Mouse (Mus musculus) neural tube, embryonic 14.5 days (tissue): ENCODE data around the gene Pink1. TPM values are rescaled to one million over a fixed set of nuclear protein-coding genes. Genes with fewer than 3 reads are reported as not detected.

Source experiments
- ATAC-seq: fragments of 200-750 bp; cut with Nextera tagmentation; 2 replicates; pipeline ENCODE4 v1.8.0; 2017; ENCODE audit warnings: low read depth, mild to moderate bottlenecking, moderate TSS enrichment, moderate library complexity
- H3K27ac ChIP-seq: fragments of 300-500 bp; sonication (generic); 2 replicates; pipeline ENCODE4 v1.5.1; 2014; ENCODE audit warnings: low read depth, mild to moderate bottlenecking, control low read depth, low read length, moderate library complexity, mixed read lengths
- H3K27me3 ChIP-seq: fragments of 300-500 bp; sonication (generic); 2 replicates; pipeline ENCODE4 v1.6.1; 2014; ENCODE audit warnings: low read length; ENCODE audit not compliant: control insufficient read depth, insufficient read depth
- H3K36me3 ChIP-seq: fragments of 300-500 bp; sonication (generic); 2 replicates; pipeline ENCODE4 v1.6.1; 2014; ENCODE audit warnings: low read length, mixed read lengths; ENCODE audit not compliant: control insufficient read depth, insufficient read depth
- H3K4me1 ChIP-seq: fragments of 300-500 bp; sonication (generic); 2 replicates; pipeline ENCODE4 v1.6.1; 2014; ENCODE audit warnings: low read length; ENCODE audit not compliant: control insufficient read depth, insufficient read depth
- H3K4me2 ChIP-seq: fragments of 300-500 bp; sonication (generic); 2 replicates; pipeline ENCODE4 v1.6.1; 2014; ENCODE audit warnings: mild to moderate bottlenecking, low read depth, low read length, control low read depth
- H3K4me3 ChIP-seq: fragments of 300-500 bp; sonication (generic); 2 replicates; pipeline ENCODE4 v1.5.1; 2014; ENCODE audit warnings: low read depth, low read length, control low read depth, mixed read lengths
- H3K9ac ChIP-seq: fragments of 300-500 bp; sonication (generic); replicated peaks from 2 replicates; pipeline ENCODE4 v1.6.1; 2014; ENCODE audit warnings: low read depth, mild to moderate bottlenecking, control low read depth, low read length, mixed read lengths
- H3K9me3 ChIP-seq: fragments of 300-500 bp; sonication (generic); 2 replicates; pipeline ENCODE4 v1.6.1; 2016; ENCODE audit warnings: low read length; ENCODE audit not compliant: control insufficient read depth
- WGBS: fragments of 180-500 bp; shearing (Covaris S2); extraction: QIAGEN DNeasy Blood & Tissue Kit; methylation state at CpG from one replicate; pipeline ENCODE4 v1.1.7; 2014; 5-methylcytosine and 5-hydroxymethylcytosine counted together
- polyA plus RNA-seq: library from polyadenylated mRNA; unstranded; fragments of >200 nt; fragmentation: Nextera tagmentation; extraction: Ambion mirVana; gene quantifications from 2 replicates; pipeline ENCODE4 v1.2.1, GENCODE M21; 2014

Gene Pink1
- polyA plus RNA-seq, 1 experiment from 2014 or later = 49.0 TPM

DNA sequence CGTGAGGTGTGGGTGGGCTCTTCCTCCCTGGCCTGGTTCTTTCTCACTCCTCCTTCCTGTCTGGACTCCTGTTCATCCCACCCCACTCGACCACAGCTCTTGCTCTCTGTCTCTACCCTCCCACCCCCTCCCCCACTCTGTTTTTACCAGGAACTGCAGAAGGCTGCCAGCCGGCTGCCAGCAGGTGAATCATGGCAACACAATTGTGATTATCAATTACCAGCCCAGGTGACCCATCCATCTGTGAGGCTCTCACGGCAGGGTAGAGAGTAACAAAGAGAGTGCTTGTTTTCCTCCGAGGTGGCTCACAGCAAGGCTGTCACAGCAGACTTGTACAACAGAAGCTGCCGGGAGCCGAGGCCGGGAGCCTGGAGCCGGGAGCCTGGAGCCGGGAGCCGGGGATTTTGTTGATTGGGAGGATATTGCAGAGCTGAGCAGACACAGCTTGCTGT is 35.3 kb upstream of the Pink1 start:
- Histone ChIP-seq H3K4me1 (peaks cover 5% of the 10 kb centered on the region; the same call in 1 of the 2 replicates), H3K9me3 (no peaks in the 10 kb centered on the region), H3K27ac (peak overlapping the region; percentile 46; the same call in 1 of the 2 replicates), H3K27me3 (no peaks in the 10 kb centered on the region), H3K4me3 (no peak overlapping the region), H3K4me2 (peak overlapping the region; percentile 22; the same call in 1 of the 2 replicates), H3K9ac (no peak overlapping the region), H3K36me3 (no peaks in the 10 kb centered on the region)
- 7% methylated on average over 11 of the region's 11 CpGs for WGBS
- no peak for ATAC-seq

DNA sequence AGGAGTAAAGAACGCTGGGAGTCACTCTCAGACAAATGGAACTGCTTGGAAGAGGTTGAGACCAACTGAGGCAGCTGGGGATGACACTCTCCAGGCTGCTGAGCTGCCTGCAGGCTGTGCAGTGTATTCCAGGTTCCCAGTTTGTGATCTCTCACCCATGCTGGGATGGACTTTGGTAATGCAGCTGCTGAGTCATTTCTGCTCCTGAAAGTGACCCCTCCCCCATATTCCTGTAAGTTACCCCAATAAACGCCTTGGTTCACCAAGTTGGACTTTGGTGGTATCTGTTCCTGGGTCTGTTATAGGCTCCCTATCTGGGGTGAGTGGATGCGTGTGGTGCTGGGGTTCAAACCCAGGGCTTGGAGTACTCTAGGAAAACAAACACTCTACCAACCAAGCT is 32.1 kb upstream of the Pink1 start:
- H3K4me1 ChIP-seq = peaks cover 5% of the 10 kb centered on the region; the same call in 1 of the 2 replicates
- H3K36me3 ChIP-seq = no peaks in the 10 kb centered on the region
- H3K27me3 ChIP-seq = no peaks in the 10 kb centered on the region
- H3K4me3 ChIP-seq = no peak overlapping the region
- no peaks in the 10 kb centered on the region for H3K9me3 ChIP-seq
- no peak overlapping the region for H3K9ac ChIP-seq
- ATAC-seq = no peak
- WGBS = 86% methylated on average over 3 of the region's 3 CpGs
- H3K4me2 ChIP-seq = no peak overlapping the region
- no peak overlapping the region for H3K27ac ChIP-seq

DNA sequence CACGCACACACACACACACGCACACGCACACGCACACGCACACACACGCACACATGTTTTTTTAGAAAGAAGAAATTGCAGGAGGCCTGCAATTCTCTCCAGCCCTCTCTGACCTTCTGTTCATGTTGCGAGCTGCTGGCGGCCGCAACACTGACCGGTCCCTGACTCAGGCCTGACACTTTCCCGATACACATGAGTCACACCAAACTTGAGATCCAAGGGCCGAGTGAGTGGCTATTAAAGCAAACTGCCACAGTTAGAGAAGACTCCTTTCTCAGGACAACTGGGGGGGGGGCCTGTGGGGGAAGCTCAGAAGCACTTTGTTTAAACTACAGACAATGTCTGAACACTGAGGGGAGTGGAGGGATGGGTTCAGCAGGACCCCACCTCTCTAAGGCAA is 30.4 kb upstream of the Pink1 start:
- H3K27me3 ChIP-seq = no peaks in the 10 kb centered on the region
- H3K36me3 ChIP-seq = no peaks in the 10 kb centered on the region
- WGBS = 92% methylated on average over 12 of the region's 12 CpGs
- ATAC-seq = no peak
- no peak overlapping the region for H3K4me2 ChIP-seq
- H3K4me1 ChIP-seq = peaks cover 4% of the 10 kb centered on the region; the same call in 1 of the 2 replicates
- H3K4me3 ChIP-seq = no peak overlapping the region
- no peaks in the 10 kb centered on the region for H3K9me3 ChIP-seq
- H3K27ac ChIP-seq = no peak overlapping the region
- no peak overlapping the region for H3K9ac ChIP-seq

DNA sequence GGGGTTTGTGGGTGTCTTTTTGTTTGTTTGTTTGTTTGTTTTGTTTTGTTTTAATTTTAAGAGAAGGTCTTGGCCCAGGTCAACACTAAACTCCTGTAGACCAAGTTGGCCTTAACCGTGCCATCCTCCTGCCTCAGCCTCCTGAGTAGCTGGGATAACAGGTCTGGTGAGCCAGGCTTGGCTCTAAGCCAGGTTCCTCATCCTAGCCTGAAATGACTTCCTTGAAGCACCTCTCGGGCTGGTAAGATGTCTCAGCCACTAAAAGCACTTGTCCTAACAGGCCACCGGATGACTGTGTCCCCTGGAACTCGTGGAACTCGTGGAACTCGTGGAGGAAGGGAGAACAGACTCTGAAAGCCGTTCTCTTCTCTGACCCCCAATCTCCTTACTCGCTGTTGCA is 30.0 kb upstream of the Pink1 start:
- Histone ChIP-seq H3K4me3 (no peak overlapping the region), H3K9ac (no peak overlapping the region), H3K4me2 (no peak overlapping the region), H3K9me3 (no peaks in the 10 kb centered on the region), H3K4me1 (peaks cover under 1% of the 10 kb centered on the region; the same call in 1 of the 2 replicates), H3K27me3 (no peaks in the 10 kb centered on the region), H3K27ac (no peak overlapping the region), H3K36me3 (no peaks in the 10 kb centered on the region)
- no peak for ATAC-seq
- 88% methylated on average over 8 of the region's 8 CpGs for WGBS

DNA sequence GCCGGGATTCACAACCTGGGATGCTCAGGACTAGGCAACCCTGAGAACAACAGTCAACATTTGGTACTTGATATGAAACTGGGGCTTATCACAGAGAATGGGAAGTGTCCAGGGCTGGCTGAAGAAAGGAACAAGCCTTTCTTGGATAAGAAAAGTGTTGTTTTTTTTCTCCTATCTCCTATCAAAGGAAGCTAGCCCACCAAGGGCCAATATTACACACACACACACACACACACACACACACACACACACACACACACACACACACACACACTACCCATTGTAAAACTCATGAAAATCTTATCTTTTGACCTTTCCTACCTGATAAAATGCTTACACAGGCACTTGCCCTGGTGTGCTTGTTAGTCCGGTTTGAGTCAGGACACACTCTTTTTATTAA is 29.4 kb upstream of the Pink1 start:
- 97% methylated on average over 2 of the region's 2 CpGs for WGBS

DNA sequence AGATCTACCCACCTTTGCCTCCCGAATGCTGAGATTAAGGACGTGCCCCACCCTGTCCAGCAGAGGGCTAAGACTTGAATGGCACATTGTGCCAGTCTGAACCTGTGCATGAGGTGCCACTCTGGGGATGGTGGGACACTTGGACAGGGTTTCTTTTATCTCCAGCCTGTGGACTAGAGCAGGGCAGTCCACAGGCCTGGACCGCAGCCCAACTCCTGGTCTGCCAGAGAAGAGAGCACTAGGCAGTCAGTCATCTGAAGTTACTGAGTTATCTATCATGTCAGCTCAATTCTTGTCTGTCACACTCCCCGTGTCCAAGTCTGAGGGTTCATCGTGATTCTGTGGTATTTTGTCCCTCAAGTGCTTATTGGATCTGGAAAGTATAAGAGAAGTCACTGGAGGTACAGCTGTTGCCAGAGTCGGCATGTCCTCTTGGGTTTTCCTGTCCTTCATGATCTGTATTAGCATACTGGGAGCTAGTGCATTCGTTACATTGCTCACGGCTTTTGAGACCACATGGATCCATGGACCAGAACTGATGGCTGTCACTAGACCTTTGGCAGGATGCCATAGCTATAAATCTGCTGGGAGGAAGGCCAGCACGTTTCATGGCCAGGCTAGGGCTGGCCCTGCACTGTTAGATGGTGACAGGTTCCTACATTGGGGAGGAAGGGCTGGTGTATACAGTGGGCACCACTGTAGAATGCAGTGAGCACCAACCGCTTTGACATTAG is 27.5 kb upstream of the Pink1 start:
- H3K36me3 ChIP-seq = no peaks in the 10 kb centered on the region
- H3K4me2 ChIP-seq = no peak overlapping the region
- no peaks in the 10 kb centered on the region for H3K9me3 ChIP-seq
- H3K27me3 ChIP-seq = no peaks in the 10 kb centered on the region
- H3K9ac ChIP-seq = no peak overlapping the region
- H3K4me3 ChIP-seq = no peak overlapping the region
- ATAC-seq = no peak
- WGBS = 64% methylated on average over 10 of the region's 10 CpGs
- no peaks in the 10 kb centered on the region for H3K4me1 ChIP-seq
- no peak overlapping the region for H3K27ac ChIP-seq

More for the DNA sequence above, 29.4 kb upstream of the Pink1 start:
- H3K9me3 ChIP-seq = no peaks in the 10 kb centered on the region
- H3K27ac ChIP-seq = no peak overlapping the region
- H3K27me3 ChIP-seq = no peaks in the 10 kb centered on the region
- no peak overlapping the region for H3K4me2 ChIP-seq
- no peak for ATAC-seq
- no peaks in the 10 kb centered on the region for H3K36me3 ChIP-seq
- H3K4me3 ChIP-seq = no peak overlapping the region
- H3K4me1 ChIP-seq = no peaks in the 10 kb centered on the region
- H3K9ac ChIP-seq = no peak overlapping the region

DNA sequence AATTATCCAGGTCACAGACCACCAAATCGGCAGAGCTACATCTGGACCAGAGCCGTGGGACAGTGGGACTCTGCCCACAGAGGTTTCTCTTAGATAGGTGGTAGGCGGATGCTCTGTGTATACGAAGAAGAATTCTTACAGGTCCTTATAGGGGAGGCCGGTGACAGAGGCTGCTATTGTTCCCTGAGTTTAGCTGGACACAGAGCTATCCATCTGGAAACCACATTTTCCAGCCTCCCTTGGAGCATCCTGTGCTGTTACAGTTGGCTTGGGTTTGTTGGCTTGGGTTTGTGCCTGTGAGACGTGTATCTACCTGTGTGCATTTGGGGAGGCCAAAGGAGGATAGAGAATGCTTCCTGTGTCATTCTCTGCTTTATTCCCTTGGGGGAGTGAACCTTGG is 26.6 kb upstream of the Pink1 start:
- no peaks in the 10 kb centered on the region for H3K4me1 ChIP-seq
- H3K27me3 ChIP-seq = no peaks in the 10 kb centered on the region
- H3K36me3 ChIP-seq = no peaks in the 10 kb centered on the region
- H3K4me2 ChIP-seq = no peak overlapping the region
- H3K9ac ChIP-seq = no peak overlapping the region
- no peak for ATAC-seq
- WGBS = 89% methylated on average over 6 of the region's 6 CpGs
- H3K4me3 ChIP-seq = no peak overlapping the region
- H3K9me3 ChIP-seq = no peaks in the 10 kb centered on the region
- H3K27ac ChIP-seq = no peak overlapping the region

DNA sequence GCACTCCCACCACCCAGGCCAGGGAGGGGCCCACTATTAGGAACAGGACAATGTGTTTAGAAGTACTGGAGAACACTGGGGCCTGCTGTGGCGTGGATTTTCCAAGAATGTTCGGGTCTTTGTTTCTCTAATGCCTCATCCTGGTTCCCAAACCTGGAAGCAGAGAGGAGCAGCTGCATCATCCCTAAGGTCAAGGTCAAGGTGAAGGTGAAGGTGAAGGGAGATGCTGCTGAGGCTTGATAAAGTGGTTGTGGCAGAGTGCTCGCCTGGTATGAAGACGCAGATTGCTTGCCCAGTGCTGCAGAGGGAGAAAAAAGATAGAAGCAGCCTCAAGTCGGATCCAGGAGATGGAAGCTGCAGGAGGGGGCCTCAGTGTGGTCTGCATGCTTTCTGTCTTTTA is 25.7 kb upstream of the Pink1 start:
- no peak for ATAC-seq
- 87% methylated on average over 5 of the region's 5 CpGs for WGBS

DNA sequence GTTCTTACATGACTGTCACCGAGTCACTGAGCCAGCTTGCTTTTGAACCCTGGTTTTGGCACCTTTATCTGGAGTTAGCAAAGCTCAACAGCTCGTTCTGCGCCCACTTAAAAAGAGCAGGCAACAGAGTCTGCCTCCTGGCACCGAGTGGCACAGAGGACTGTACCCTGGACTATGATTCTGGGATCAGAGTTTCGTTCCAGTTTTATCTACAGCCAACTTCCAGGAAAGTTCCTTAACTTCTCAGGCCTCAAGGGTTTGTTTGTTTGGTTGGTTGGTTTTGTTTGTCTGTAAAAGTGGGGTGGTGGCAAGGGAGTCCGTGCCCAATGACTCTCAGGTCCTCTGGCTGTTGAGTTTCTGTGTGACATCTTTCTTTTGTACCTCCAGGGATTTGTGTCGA is 22.6 kb upstream of the Pink1 start:
- no peak for ATAC-seq
- no peak overlapping the region for H3K9ac ChIP-seq
- no peaks in the 10 kb centered on the region for H3K4me1 ChIP-seq
- H3K4me3 ChIP-seq = no peak overlapping the region
- H3K9me3 ChIP-seq = no peaks in the 10 kb centered on the region
- no peaks in the 10 kb centered on the region for H3K36me3 ChIP-seq
- H3K4me2 ChIP-seq = no peak overlapping the region
- 87% methylated on average over 7 of the region's 7 CpGs for WGBS
- H3K27ac ChIP-seq = no peak overlapping the region
- no peaks in the 10 kb centered on the region for H3K27me3 ChIP-seq

More for the DNA sequence above, 25.7 kb upstream of the Pink1 start:
- Histone ChIP-seq H3K9me3 (no peaks in the 10 kb centered on the region), H3K4me2 (no peak overlapping the region), H3K4me1 (no peaks in the 10 kb centered on the region), H3K27ac (no peak overlapping the region), H3K36me3 (no peaks in the 10 kb centered on the region), H3K27me3 (no peaks in the 10 kb centered on the region), H3K9ac (no peak overlapping the region), H3K4me3 (no peak overlapping the region)
